Mouse (Mus musculus) embryonic fibroblast, embryonic 13.5 days (primary cell): ENCODE results near the gene Asb11. TPM values are rescaled to one million over a fixed set of nuclear protein-coding genes. Genes with fewer than 3 reads are reported as not detected.

Experiments used
- H3K27ac ChIP-seq: 2 replicates; pipeline ENCODE4 v1.5.1; 2012; ENCODE audit warnings: low read length, control low read depth, inconsistent platforms; ENCODE audit not compliant: insufficient read depth
- H3K4me1 ChIP-seq: 2 replicates; pipeline ENCODE4 v1.6.1; 2011; ENCODE audit warnings: low read length; ENCODE audit not compliant: control insufficient read depth, insufficient read depth
- H3K4me3 ChIP-seq: 2 replicates; pipeline ENCODE4 v1.5.1; 2011; ENCODE audit warnings: mild to moderate bottlenecking, control low read depth, low read length; ENCODE audit not compliant: insufficient read depth
- CTCF ChIP-seq: IDR thresholded peaks from 2 replicates; pipeline ENCODE4 v1.5.1; 2011; ENCODE audit warnings: mild to moderate bottlenecking, control low read depth, low read length, moderate library complexity, borderline replicate concordance; ENCODE audit not compliant: insufficient read depth
- POLR2A ChIP-seq: IDR thresholded peaks from 2 replicates; pipeline ENCODE4 v1.6.1; 2011; ENCODE audit warnings: low read depth, mild to moderate bottlenecking, control low read depth, low read length, moderate library complexity
- polyA plus RNA-seq: library from polyadenylated mRNA; stranded (reverse); fragments of >200 nt; gene quantifications from 2 replicates; pipeline ENCODE4 v1.2.4, GENCODE M21; 2011; ENCODE audit warnings: low read depth; ENCODE audit not compliant: missing spikeins, insufficient read length

Gene Asb11
- polyA plus RNA-seq, 1 experiment = not detected

- Histone ChIP-seq H3K27ac (no peak overlapping the region), H3K4me1 (no peaks in the 10 kb centered on the region)
- no peak for TF ChIP-seq CTCF
Measured at GRCm38 (mm10) chrX:164419955-164420354, 16.8 kb upstream of the Asb11 start.

GRCm38 (mm10) chrX:164420518-164420917 is 16.3 kb upstream of the Asb11 start:
- no peaks in the 10 kb centered on the region for H3K4me1 ChIP-seq
- TF ChIP-seq POLR2A (no peak), CTCF (no peak)
- no peak overlapping the region for H3K27ac ChIP-seq
- peak overlapping the region; percentile 94 for H3K4me3 ChIP-seq

More at GRCm38 (mm10) chrX:164419955-164420354, 16.8 kb upstream of the Asb11 start:
- peak overlapping the region; percentile 94 for H3K4me3 ChIP-seq

GRCm38 (mm10) chrX:164424821-164425220 is 12.0 kb upstream of the Asb11 start:
- Histone ChIP-seq H3K4me3 (no peak overlapping the region), H3K4me1 (no peaks in the 10 kb centered on the region), H3K27ac (no peak overlapping the region)
- TF ChIP-seq CTCF (no peak), POLR2A (no peak)

- TF ChIP-seq POLR2A = no peak
- no peak for TF ChIP-seq CTCF
- no peaks in the 10 kb centered on the region for H3K4me1 ChIP-seq
- no peak overlapping the region for H3K27ac ChIP-seq
- H3K4me3 ChIP-seq = no peak overlapping the region
Measured at GRCm38 (mm10) chrX:164427295-164427694, 9.5 kb upstream of the Asb11 start.

GRCm38 (mm10) chrX:164428224-164428623 is 8.6 kb upstream of the Asb11 start:
- no peak overlapping the region for H3K27ac ChIP-seq
- H3K4me1 ChIP-seq = no peaks in the 10 kb centered on the region
- TF ChIP-seq CTCF = no peak
- TF ChIP-seq POLR2A = no peak
- H3K4me3 ChIP-seq = no peak overlapping the region

GRCm38 (mm10) chrX:164430621-164431020 is 6.2 kb upstream of the Asb11 start:
- Histone ChIP-seq H3K4me1 (no peaks in the 10 kb centered on the region), H3K27ac (no peak overlapping the region), H3K4me3 (no peak overlapping the region)
- TF ChIP-seq POLR2A (no peak), CTCF (no peak)

- no peak for TF ChIP-seq CTCF
- no peak for TF ChIP-seq POLR2A
- Histone ChIP-seq H3K4me3 (no peak overlapping the region), H3K4me1 (no peaks in the 10 kb centered on the region), H3K27ac (no peak overlapping the region)
Measured at GRCm38 (mm10) chrX:164431133-164431532, 5.7 kb upstream of the Asb11 start.

GRCm38 (mm10) chrX:164431541-164431940 is 5.3 kb upstream of the Asb11 start:
- Histone ChIP-seq H3K27ac (no peak overlapping the region), H3K4me3 (no peak overlapping the region), H3K4me1 (no peaks in the 10 kb centered on the region)
- TF ChIP-seq CTCF = no peak
- TF ChIP-seq POLR2A = no peak

GRCm38 (mm10) chrX:164432682-164433081 is 4.1 kb upstream of the Asb11 start:
- no peak for TF ChIP-seq CTCF
- no peak for TF ChIP-seq POLR2A
- no peak overlapping the region for H3K27ac ChIP-seq
- no peaks in the 10 kb centered on the region for H3K4me1 ChIP-seq
- H3K4me3 ChIP-seq = no peak overlapping the region

GRCm38 (mm10) chrX:164439462-164439861 is 2.7 kb downstream of the Asb11 start:
- Histone ChIP-seq H3K4me3 (no peak overlapping the region), H3K27ac (no peak overlapping the region), H3K4me1 (no peaks in the 10 kb centered on the region)
- no peak for TF ChIP-seq CTCF
- no peak for TF ChIP-seq POLR2A

GRCm38 (mm10) chrX:164440140-164440539 is 3.3 kb downstream of the Asb11 start:
- no peak overlapping the region for H3K4me3 ChIP-seq
- H3K27ac ChIP-seq = no peak overlapping the region
- TF ChIP-seq POLR2A (no peak), CTCF (no peak)
- H3K4me1 ChIP-seq = no peaks in the 10 kb centered on the region
